9 mouse cellular contexts compared by ENCODE assay signal in genomic region chr16:17743279-17743678, GRCm38 (mm10). TPM values are rescaled to one million over a fixed set of nuclear protein-coding genes. Genes with fewer than 3 reads are reported as not detected.
DNase-seq lines count a peak whose midpoint lies in the region; ATAC-seq and TF ChIP-seq lines count a peak whose summit lies in the region.
"Had no signal": no experiment of that assay in that cellular context is flagged by ENCODE, and none has a peak within 500 bp of the region (broad histone marks: within the 10 kb centered on the region; RNA-seq: fewer than 3 reads in every experiment).

No protein-coding gene starts in this region.

- no peaks in the 10 kb centered on the region for H3K36me3 ChIP-seq in midbrain, embryonic 11.5 days (ENCODE audit: control insufficient read depth, insufficient read depth, low read length)
- no peaks in the 10 kb centered on the region for H3K36me3 ChIP-seq in midbrain, embryonic 13.5 days
- no peaks in the 10 kb centered on the region for H3K36me3 ChIP-seq in kidney, embryonic 16.5 days (ENCODE audit: insufficient read depth, low read length)
- no peaks in the 10 kb centered on the region for H3K36me3 ChIP-seq in stomach, embryonic 15.5 days

- no peak for DNase-seq in cerebellum, adult 2 months
- DNase-seq in cerebellum, postnatal 36 days = no peak
- DNase-seq in midbrain, embryonic 11.5 days (ENCODE audit: low spot score, missing footprints) = peak; percentile 35
- DNase-seq in cerebellum, adult 11 months = no peak
- DNase-seq in embryo, embryonic 10 days (ENCODE audit: low spot score) = no peak
- DNase-seq: spleen, adult 18-20 months had no signal

- no peaks in the 10 kb centered on the region for H3K27me3 ChIP-seq in cerebellum, adult 2 months (ENCODE audit: control insufficient read depth, insufficient read depth, low read length)
- no peaks in the 10 kb centered on the region for H3K27me3 ChIP-seq in midbrain, embryonic 11.5 days (ENCODE audit: control insufficient read depth, insufficient read depth, low read length)
- no peaks in the 10 kb centered on the region for H3K27me3 ChIP-seq in midbrain, embryonic 13.5 days
- H3K27me3 ChIP-seq in kidney, embryonic 16.5 days (ENCODE audit: insufficient read depth, low read length) = no peaks in the 10 kb centered on the region
- H3K27me3 ChIP-seq in stomach, embryonic 15.5 days (replicated peaks) = no peaks in the 10 kb centered on the region

- H3K9me3 ChIP-seq in midbrain, embryonic 11.5 days (ENCODE audit: control insufficient read depth, low read length) = no peaks in the 10 kb centered on the region
- no peaks in the 10 kb centered on the region; the same call in 1 of the 2 replicates for H3K9me3 ChIP-seq in midbrain, embryonic 13.5 days
- H3K9me3 ChIP-seq in kidney, embryonic 16.5 days (ENCODE audit: low read length) = no peaks in the 10 kb centered on the region
- H3K9me3 ChIP-seq in stomach, embryonic 15.5 days = no peaks in the 10 kb centered on the region

- no peak overlapping the region for H3K4me3 ChIP-seq in cerebellum, adult 2 months (replicated peaks; ENCODE audit: insufficient read depth, low read depth, low read length)
- no peak overlapping the region for H3K4me3 ChIP-seq in midbrain, embryonic 11.5 days (ENCODE audit: low read depth, low read length)
- no peak overlapping the region for H3K4me3 ChIP-seq in midbrain, embryonic 13.5 days (replicated peaks)
- no peak overlapping the region for H3K4me3 ChIP-seq in kidney, embryonic 16.5 days (ENCODE audit: low read length)
- no peak overlapping the region for H3K4me3 ChIP-seq in stomach, embryonic 15.5 days (replicated peaks)

- WGBS in cerebellum, adult 2 months = 34% methylated on average over 4 of the region's 4 CpGs
- 38% methylated on average over 4 of the region's 4 CpGs for WGBS in midbrain, embryonic 11.5 days
- 40% methylated on average over 4 of the region's 4 CpGs for WGBS in midbrain, embryonic 13.5 days
- WGBS in kidney, embryonic 16.5 days = 48% methylated on average over 4 of the region's 4 CpGs
- 37% methylated on average over 4 of the region's 4 CpGs for WGBS in stomach, embryonic 15.5 days

- H3K4me1 ChIP-seq in cerebellum, adult 2 months (ENCODE audit: control insufficient read depth, insufficient read depth, low read length) = no peaks in the 10 kb centered on the region; the same call in 1 of the 2 replicates
- no peaks in the 10 kb centered on the region for H3K4me1 ChIP-seq in midbrain, embryonic 11.5 days (ENCODE audit: control insufficient read depth, insufficient read depth, low read length)
- H3K4me1 ChIP-seq in midbrain, embryonic 13.5 days (replicated peaks) = no peaks in the 10 kb centered on the region
- no peaks in the 10 kb centered on the region for H3K4me1 ChIP-seq in kidney, embryonic 16.5 days (ENCODE audit: insufficient read depth, low read length)
- H3K4me1 ChIP-seq in stomach, embryonic 15.5 days = no peaks in the 10 kb centered on the region

- TF ChIP-seq POLR2A in cerebellum, adult 2 months (IDR thresholded peaks at IDR 0.05; ENCODE audit: borderline replicate concordance, insufficient read depth, low read length) = no peak

- no peak overlapping the region for H3K27ac ChIP-seq in cerebellum, adult 2 months (ENCODE audit: insufficient read depth, low read length)
- H3K27ac ChIP-seq in midbrain, embryonic 11.5 days (ENCODE audit: low read depth, low read length) = no peak overlapping the region
- no peak overlapping the region for H3K27ac ChIP-seq in midbrain, embryonic 13.5 days
- H3K27ac ChIP-seq in kidney, embryonic 16.5 days (ENCODE audit: low read length) = peak overlapping the region; percentile 34; the same call in 1 of the 2 replicates
- H3K27ac ChIP-seq in stomach, embryonic 15.5 days = peak overlapping the region; percentile 79

- H3K4me2 ChIP-seq in midbrain, embryonic 11.5 days = no peak overlapping the region
- no peak overlapping the region for H3K4me2 ChIP-seq in midbrain, embryonic 13.5 days (replicated peaks)
- H3K4me2 ChIP-seq in kidney, embryonic 16.5 days (replicated peaks; ENCODE audit: low read depth, low read length) = no peak overlapping the region
- H3K4me2 ChIP-seq in stomach, embryonic 15.5 days = no peak overlapping the region

- H3K9ac ChIP-seq in midbrain, embryonic 11.5 days (ENCODE audit: low read length) = no peak overlapping the region
- H3K9ac ChIP-seq in midbrain, embryonic 13.5 days (replicated peaks) = no peak overlapping the region
- H3K9ac ChIP-seq in kidney, embryonic 16.5 days (replicated peaks; ENCODE audit: low read length) = no peak overlapping the region
- no peak overlapping the region for H3K9ac ChIP-seq in stomach, embryonic 15.5 days

- TF ChIP-seq CTCF in cerebellum, adult 2 months (IDR thresholded peaks at IDR 0.05; ENCODE audit: borderline replicate concordance, insufficient read depth, low read depth, low read length) = peak; percentile 25; the same call in 1 of the 2 replicates

- ATAC-seq in midbrain, embryonic 11.5 days (ENCODE audit: low FRiP score) = no peak
- ATAC-seq in midbrain, embryonic 13.5 days = no peak
- 0 out of 2 replicates have a peak, but pooled peaks have one; percentile 31 for ATAC-seq in kidney, embryonic 16.5 days (ENCODE audit: low FRiP score, low TSS enrichment)
- peak; percentile 76 for ATAC-seq in stomach, embryonic 15.5 days (ENCODE audit: insufficient read depth, low FRiP score, low read depth)

RNA-seq across cellular contexts. Expression of gene Med15, which starts 10.6 kb away (rescaled TPM):
- polyA plus RNA-seq in cerebellum, adult 2 months (2012; rRNA removed) = 73.1 and 78.7 TPM in 2 replicates
- 28.9 and 29.4 TPM in 2 replicates for polyA plus RNA-seq in midbrain, embryonic 11.5 days (2014; fragmentation: Nextera tagmentation; extraction: Ambion mirVana)
- polyA plus RNA-seq in midbrain, embryonic 13.5 days (2015; fragmentation: Nextera tagmentation; extraction: Ambion mirVana) = 44.7 and 47.7 TPM in 2 replicates
- 44.1 and 56.1 TPM in 2 replicates for polyA plus RNA-seq in kidney, embryonic 16.5 days (2015; fragmentation: Nextera tagmentation; extraction: Ambion mirVana)
- 38.3 and 42.6 TPM in 2 replicates for polyA plus RNA-seq in stomach, embryonic 15.5 days (2015; fragmentation: Nextera tagmentation; extraction: Ambion mirVana)

RNA-seq across cellular contexts. Expression of gene Klhl22, which starts 16.1 kb away (rescaled TPM):
- 101 and 106 TPM in 2 replicates for polyA plus RNA-seq in cerebellum, adult 2 months (2012; rRNA removed)
- 38.7 and 39.5 TPM in 2 replicates for polyA plus RNA-seq in midbrain, embryonic 11.5 days (2014; fragmentation: Nextera tagmentation; extraction: Ambion mirVana)
- polyA plus RNA-seq in midbrain, embryonic 13.5 days (2015; fragmentation: Nextera tagmentation; extraction: Ambion mirVana) = 64.9 and 68.9 TPM in 2 replicates
- polyA plus RNA-seq in kidney, embryonic 16.5 days (2015; fragmentation: Nextera tagmentation; extraction: Ambion mirVana) = 69.8 and 72.0 TPM in 2 replicates
- polyA plus RNA-seq in stomach, embryonic 15.5 days (2015; fragmentation: Nextera tagmentation; extraction: Ambion mirVana) = 57.4 and 57.6 TPM in 2 replicates

RNA-seq across cellular contexts. Expression of gene Scarf2, which starts 53.8 kb away (rescaled TPM):
- 2.1 and 2.5 TPM in 2 replicates for polyA plus RNA-seq in cerebellum, adult 2 months (2012; rRNA removed)
- 3.8 and 4.4 TPM in 2 replicates for polyA plus RNA-seq in midbrain, embryonic 11.5 days (2014; fragmentation: Nextera tagmentation; extraction: Ambion mirVana)
- 0.85 and 1.6 TPM in 2 replicates for polyA plus RNA-seq in midbrain, embryonic 13.5 days (2015; fragmentation: Nextera tagmentation; extraction: Ambion mirVana)
- polyA plus RNA-seq in kidney, embryonic 16.5 days (2015; fragmentation: Nextera tagmentation; extraction: Ambion mirVana) = 8.1 and 8.9 TPM in 2 replicates
- 15.8 and 18.5 TPM in 2 replicates for polyA plus RNA-seq in stomach, embryonic 15.5 days (2015; fragmentation: Nextera tagmentation; extraction: Ambion mirVana)

Comparison
In these comparisons a context has a peak if more than half of its experiments do, and no peak if none do; other contexts are left out.
1. H3K27ac ChIP-seq: peak in kidney, embryonic 16.5 days (single experiment) and stomach, embryonic 15.5 days (single experiment); none in cerebellum, adult 2 months (single experiment), midbrain, embryonic 11.5 days (single experiment) and midbrain, embryonic 13.5 days (single experiment).
2. ATAC-seq: peak in kidney, embryonic 16.5 days (single experiment) and stomach, embryonic 15.5 days (single experiment); none in midbrain, embryonic 11.5 days (single experiment) and midbrain, embryonic 13.5 days (single experiment).